Comparison of ENCODE assay signal across 8 mouse cellular contexts in the genomic region with DNA sequence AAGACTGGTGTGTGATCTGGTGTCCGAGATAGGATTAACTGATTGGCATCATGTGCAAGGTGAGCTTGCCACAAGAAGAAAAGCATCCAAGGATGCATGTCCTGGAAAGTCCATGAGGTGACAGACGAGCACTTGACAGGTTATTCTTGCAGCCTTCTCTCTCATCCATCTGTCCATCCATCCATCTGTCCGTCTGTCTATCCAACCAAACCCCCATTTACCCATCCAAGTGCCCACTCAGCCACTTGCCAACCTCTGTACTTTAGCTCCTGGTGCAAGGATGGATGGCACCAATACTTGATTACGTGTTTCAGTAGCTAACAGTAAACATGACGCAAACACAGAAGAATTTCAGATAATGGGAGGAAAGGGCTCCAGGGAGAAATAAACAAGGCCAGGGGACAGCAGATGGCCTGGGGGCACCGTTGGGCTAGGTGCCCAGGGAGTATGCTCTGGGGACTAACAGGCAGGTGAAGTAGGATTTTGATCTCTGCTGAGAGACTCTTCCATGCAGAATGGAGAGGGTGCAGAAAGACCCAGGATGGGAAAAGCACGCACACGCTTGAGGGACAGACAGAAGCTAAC.
DNase-seq lines count a peak whose midpoint lies in the region; ATAC-seq and TF ChIP-seq lines count a peak whose summit lies in the region.

No protein-coding gene starts in this region.

- intact Hi-C loops in heart, postnatal 25 days (cut with DNase I) = no loop called here

- H3K9ac ChIP-seq in heart, embryonic 16.5 days (ENCODE audit: low read length) = no peak overlapping the region
- no peak overlapping the region for H3K9ac ChIP-seq in lung, embryonic 15.5 days
- H3K9ac ChIP-seq in hindbrain, postnatal 0 days (replicated peaks; ENCODE audit: low read length) = no peak overlapping the region

- DNase-seq in heart, postnatal 25 days (ENCODE audit: low spot score) = no peak
- no peak for DNase-seq in lung, postnatal 4 days
- peak; percentile 75 for DNase-seq in cerebellum, adult 9-10 months
- no peak for DNase-seq in hindbrain, postnatal 0 days (ENCODE audit: low spot score)
- no peak for DNase-seq in layer of hippocampus, postnatal 14 days (ENCODE audit: low spot score in 2 of 2)

- no peak overlapping the region for H3K4me3 ChIP-seq in heart, embryonic 16.5 days (ENCODE audit: low read length)
- no peak overlapping the region for H3K4me3 ChIP-seq in lung, embryonic 15.5 days
- no peak overlapping the region for H3K4me3 ChIP-seq in hindbrain, postnatal 0 days (ENCODE audit: low read length)

- no peak overlapping the region for H3K4me2 ChIP-seq in heart, embryonic 16.5 days (ENCODE audit: low read depth, low read length)
- no peak overlapping the region for H3K4me2 ChIP-seq in lung, embryonic 15.5 days
- no peak overlapping the region for H3K4me2 ChIP-seq in hindbrain, postnatal 0 days (ENCODE audit: low read depth, low read length)

- H3K9me3 ChIP-seq in heart, embryonic 16.5 days (replicated peaks; ENCODE audit: control insufficient read depth, low read length) = no peaks in the 10 kb centered on the region
- no peaks in the 10 kb centered on the region for H3K9me3 ChIP-seq in lung, embryonic 15.5 days
- H3K9me3 ChIP-seq in hindbrain, postnatal 0 days (ENCODE audit: low read length) = no peaks in the 10 kb centered on the region

- peak overlapping the region; percentile 56 for H3K27ac ChIP-seq in heart, embryonic 16.5 days (ENCODE audit: low read length)
- peak overlapping the region; percentile 73 for H3K27ac ChIP-seq in lung, embryonic 15.5 days
- H3K27ac ChIP-seq in hindbrain, postnatal 0 days = peak overlapping the region; percentile 56; the same call in 1 of the 2 replicates

- no peak for ATAC-seq in heart, embryonic 16.5 days (replicated peaks; ENCODE audit: extremely low read depth, insufficient read depth, low FRiP score)
- no peak for ATAC-seq in lung, embryonic 15.5 days (ENCODE audit: borderline replicate concordance, extremely low read depth, low FRiP score, low TSS enrichment)
- 0 out of 2 replicates have a peak, but pooled peaks have one; percentile 18 for ATAC-seq in hindbrain, postnatal 0 days
- no peak for ATAC-seq in inflammation-experienced regulatory T-cells, adult 6 months

- H3K36me3 ChIP-seq in heart, embryonic 16.5 days (ENCODE audit: control insufficient read depth, insufficient read depth) = peaks cover 6% of the 10 kb centered on the region
- H3K36me3 ChIP-seq in lung, embryonic 15.5 days = no peaks in the 10 kb centered on the region
- no peaks in the 10 kb centered on the region for H3K36me3 ChIP-seq in hindbrain, postnatal 0 days (ENCODE audit: insufficient read depth, low read length)

- H3K4me1 ChIP-seq in heart, embryonic 16.5 days (ENCODE audit: control insufficient read depth, insufficient read depth, low read length) = peaks cover 34% of the 10 kb centered on the region
- H3K4me1 ChIP-seq in lung, embryonic 15.5 days = peaks cover 55% of the 10 kb centered on the region
- peaks cover 6% of the 10 kb centered on the region for H3K4me1 ChIP-seq in hindbrain, postnatal 0 days (ENCODE audit: insufficient read depth, low read length)

- no peaks in the 10 kb centered on the region for H3K27me3 ChIP-seq in heart, embryonic 16.5 days (ENCODE audit: control insufficient read depth, insufficient read depth, low read length)
- H3K27me3 ChIP-seq in lung, embryonic 15.5 days = no peaks in the 10 kb centered on the region
- no peaks in the 10 kb centered on the region for H3K27me3 ChIP-seq in hindbrain, postnatal 0 days (ENCODE audit: insufficient read depth, low read length)

- no peak for TF ChIP-seq CTCF in hindbrain, postnatal 0 days (IDR thresholded peaks at IDR 0.05; ENCODE audit: low read depth)

- 58% methylated on average over 8 of the region's 8 CpGs for WGBS in heart, embryonic 16.5 days
- WGBS in lung, embryonic 15.5 days = 52% methylated on average over 8 of the region's 8 CpGs
- WGBS in hindbrain, postnatal 0 days = 61% methylated on average over 8 of the region's 8 CpGs
